Mouse (Mus musculus) liver (tissue): ENCODE measurements at regions not wholly inside any gene's neighbourhood (a gene's known extent, or its start where the extent isn't known, plus 50 kb on each side); places are given as distances from the start of the nearest gene placed in this dataset.
"Not testable (repeated sequence)": the region's sequence is repeated elsewhere in the genome, so short reads cannot be mapped to it uniquely, and the experiment has no call there.

ENCODE experiments used
- DNase-seq: peaks from one replicate; pipeline ENCODE4 v3.0.0-alpha.2; 2020; ENCODE audit warnings: mixed read lengths

DNA sequence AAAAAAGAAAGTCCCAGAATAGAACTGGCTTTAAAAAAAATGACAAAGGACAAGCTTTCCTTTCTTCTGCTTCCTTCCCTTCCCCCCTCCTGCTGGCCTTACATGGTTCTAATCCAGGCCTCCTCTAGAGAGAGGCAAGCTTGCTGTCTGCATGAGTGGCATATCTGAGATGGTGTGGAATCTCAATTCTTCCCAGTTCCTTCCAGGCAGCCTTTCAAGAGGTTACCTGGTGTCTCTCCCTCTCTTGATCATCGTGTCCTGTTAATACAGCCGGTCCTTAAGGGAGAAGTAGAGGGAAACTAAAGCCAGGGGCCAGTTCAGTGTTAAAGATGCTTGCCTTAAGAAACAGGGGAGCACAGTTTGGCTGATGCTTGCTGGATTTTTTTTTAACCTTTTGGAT lies 607.1 kb upstream of the Clint1 start:
- no peak for DNase-seq

- no peak for DNase-seq
Observed at GRCm38 (mm10) chr11:45256019-45256418, 595.8 kb upstream of the Clint1 start.

DNA sequence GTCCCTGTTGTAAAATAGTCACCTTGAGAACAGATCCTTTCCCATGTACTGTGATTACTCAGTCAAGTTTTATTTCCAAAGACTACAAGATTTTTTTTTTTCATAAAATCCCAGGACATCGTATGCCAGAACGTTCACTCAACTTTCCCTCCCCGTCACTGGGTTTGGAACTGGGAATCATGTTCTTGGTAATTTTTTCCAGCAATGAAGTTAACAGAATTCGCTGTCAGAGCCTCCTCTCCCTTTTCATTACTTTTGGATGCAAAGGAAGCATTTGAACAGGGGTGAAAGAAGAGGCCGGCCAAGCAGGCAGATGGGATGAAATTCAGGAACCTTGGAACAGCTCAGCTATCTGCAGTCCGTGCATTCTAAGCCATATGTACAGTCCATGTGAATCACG lies 589.7 kb upstream of the Clint1 start:
- no peak for DNase-seq

GRCm38 (mm10) chr11:45264001-45264400 lies 587.9 kb upstream of the Clint1 start:
- DNase-seq: no peak

DNA sequence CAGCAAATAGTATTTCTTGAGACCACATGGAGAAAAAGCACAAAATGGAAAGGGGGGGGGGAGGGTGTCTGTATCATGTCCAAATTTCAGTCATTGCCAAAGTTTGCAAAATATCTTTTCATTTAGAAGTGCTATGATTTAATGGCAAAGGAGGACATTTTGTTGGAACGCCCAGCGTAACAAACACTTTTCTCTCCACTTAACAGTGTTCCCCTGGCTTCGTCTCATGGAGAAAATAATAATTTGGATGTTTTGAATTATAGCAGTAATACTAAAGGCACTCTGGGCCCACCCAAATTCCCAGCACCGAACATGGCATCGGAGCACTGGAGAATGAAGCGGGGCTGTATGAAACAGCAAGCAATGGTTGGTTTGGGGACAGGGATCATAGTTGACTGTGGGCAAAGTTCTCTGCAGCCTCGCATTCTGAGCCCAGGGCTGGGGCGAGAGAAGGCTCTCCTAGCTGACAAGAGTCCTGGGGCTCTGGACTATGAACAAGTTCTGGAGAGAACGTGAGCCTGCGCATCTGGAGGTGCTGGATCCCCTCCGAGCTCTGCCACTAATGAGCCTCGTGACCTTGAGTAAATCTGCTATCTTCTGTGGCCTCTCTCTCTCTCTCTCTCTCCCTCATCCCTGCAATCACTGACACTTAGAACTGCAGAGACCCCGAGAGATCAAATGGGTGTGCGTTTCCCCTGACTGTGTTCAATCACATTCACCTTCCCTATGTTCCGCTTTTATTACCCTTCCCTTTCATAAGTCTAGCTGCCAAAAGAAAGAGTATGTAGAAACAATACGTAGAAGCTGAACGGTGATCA lies 586.5 kb upstream of the Clint1 start:
- DNase-seq: peak; percentile 3

GRCm38 (mm10) chr11:45265989-45266302 lies 585.9 kb upstream of the Clint1 start:
- no peak for DNase-seq

GRCm38 (mm10) chr11:45269215-45269614 lies 582.6 kb upstream of the Clint1 start:
- DNase-seq: no peak

GRCm38 (mm10) chr11:45271206-45271605 lies 580.6 kb upstream of the Clint1 start:
- DNase-seq: no peak

GRCm38 (mm10) chr11:45274446-45275119 lies 577.3 kb upstream of the Clint1 start:
- no peak for DNase-seq

GRCm38 (mm10) chr11:45275170-45275569 lies 576.7 kb upstream of the Clint1 start:
- no peak for DNase-seq

DNA sequence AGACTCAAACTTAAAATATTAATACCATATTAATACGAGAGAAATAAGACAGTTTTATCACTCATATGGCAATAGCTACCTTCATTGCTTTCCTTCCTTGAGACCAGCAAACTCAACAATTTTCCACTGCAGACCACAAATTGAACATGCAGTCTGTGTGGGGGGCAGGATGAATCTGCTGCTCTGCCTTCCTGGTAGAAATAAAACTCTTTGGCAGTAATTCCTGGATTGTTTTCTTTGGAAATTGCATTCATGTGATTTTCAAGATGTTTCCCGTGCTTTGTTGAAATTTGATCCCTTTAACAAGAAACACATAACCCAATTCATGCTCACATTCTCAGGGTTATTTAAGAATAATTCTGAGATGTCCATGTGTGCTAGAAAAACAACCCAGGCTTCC lies 555.1 kb upstream of the Clint1 start:
- no peak for DNase-seq

- no peak for DNase-seq
Observed at GRCm38 (mm10) chr11:45311934-45312333, 539.9 kb upstream of the Clint1 start.

DNA sequence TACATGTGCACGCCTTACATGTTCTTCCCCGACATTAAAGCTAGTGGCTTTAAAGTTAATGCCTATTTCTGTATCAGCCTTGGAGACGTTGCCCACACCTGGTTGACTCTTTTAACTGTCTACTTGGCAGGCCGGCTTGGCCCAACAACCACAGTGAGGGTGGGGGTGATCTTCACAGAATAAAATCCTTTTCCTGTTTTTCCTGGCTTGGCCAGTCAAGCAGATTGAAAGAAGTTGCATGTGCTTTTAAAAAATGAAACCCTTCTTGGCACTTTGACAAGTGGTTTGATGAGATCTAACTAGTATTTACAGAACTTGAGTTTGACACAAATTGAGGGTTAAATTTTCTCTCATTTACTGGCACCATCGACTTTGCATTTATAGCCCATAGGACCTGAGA lies 528.1 kb upstream of the Clint1 start:
- DNase-seq: no peak

DNA sequence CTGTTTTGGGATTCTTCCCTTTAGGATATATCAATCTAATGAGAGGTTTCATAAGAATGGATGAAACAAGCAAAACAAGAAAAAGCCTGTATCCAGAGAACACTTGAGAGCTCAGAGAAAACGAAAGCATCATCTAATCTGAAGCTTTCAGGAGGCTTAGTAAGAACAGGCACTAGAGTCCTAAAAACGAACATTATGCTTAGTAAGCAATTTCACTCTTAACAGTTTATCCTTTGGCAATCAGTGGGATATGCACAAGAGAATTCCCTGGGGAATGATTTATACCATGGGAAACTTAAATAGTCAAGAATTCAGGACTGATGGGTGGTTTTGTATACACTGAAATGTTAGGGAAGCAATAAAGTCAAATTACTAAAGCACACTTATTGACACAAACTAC lies 521.5 kb upstream of the Clint1 start:
- DNase-seq: no peak

GRCm38 (mm10) chr11:45333756-45334155 lies 518.1 kb upstream of the Clint1 start:
- DNase-seq: no peak

- DNase-seq: no peak
Observed at GRCm38 (mm10) chr11:45349331-45349730, 502.5 kb upstream of the Clint1 start.

DNA sequence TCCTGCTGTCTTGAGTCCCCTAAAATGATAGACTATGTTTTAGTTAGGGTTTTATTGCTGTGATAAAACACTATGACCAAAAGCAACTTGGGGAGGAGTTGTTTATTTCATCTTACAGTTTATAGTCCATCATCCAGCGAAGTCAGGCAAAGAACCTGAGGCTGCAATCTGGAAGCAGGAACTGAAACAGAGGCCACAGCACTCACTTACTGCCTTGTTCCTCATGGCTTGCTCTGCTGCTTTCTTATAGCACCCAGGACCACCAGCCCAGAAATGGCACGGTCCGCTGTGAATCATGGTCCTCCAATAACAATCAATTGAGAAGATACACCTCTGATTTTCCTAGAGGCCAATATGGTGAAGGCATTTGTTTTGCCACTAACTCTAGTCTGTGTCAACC lies 486.5 kb upstream of the Clint1 start:
- DNase-seq: no peak

DNA sequence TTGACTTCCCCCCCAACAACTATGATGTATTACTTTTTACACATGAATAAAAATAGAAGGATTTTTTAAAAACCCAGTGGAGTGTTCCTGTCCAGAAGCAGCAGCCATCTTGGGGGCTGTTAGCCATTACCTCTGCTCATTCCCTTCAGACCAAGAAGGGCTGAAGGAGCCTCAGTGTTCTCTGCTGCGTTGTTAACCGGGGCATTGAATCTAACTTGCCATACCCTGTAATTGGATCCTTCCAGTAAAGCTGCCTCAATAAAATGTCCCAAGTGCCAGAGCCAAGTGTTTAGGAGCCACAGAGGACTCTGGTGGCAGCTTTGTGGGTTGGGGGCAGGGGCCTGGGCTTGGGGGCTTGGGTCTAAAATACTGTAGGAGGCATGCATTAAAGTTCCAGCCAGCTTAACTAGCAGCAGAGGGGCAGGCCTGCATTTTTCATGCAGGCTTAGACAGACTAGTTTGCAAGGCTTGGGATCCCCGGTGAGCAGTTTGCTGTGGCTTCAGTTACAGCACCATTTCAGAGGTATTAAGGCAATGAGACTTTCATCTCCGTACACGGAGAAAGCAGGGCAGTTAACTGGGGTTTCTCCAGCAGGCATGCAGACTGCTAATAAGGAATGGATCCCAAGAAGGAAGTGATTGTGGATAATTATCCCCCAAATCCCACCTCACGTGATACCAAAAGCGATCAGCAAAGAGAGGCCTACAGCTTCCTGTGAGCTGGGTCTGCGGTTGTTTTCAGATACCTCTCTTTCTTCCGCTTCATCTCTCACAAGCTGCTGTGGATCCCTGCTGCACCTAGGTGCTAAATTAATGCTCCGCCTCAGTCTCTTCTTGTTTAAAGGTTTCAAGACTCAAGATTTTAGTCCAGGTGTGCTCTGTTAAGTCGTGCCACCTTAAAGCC lies 462.4 kb upstream of the Clint1 start:
- no peak for DNase-seq

DNA sequence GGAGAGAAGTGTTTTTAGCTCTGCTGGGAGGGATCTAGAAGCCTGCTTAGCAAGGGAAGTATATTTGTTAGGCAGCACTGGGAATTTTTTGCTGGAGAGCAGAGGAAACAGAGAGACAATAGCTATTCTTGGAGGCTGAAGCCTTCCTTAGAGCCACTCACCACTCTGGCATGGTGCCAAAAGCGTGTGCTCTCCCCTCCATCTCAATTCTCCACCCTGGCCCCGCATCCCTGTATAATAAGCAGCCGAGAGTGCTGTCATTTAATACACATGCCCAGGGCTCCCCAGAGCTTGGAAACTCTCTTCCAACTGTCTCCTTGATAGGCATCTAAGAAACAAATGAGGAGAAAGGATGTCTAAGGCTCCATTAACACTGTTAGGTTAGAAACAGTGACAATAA lies 455.8 kb upstream of the Clint1 start:
- DNase-seq: peak; percentile 5

DNA sequence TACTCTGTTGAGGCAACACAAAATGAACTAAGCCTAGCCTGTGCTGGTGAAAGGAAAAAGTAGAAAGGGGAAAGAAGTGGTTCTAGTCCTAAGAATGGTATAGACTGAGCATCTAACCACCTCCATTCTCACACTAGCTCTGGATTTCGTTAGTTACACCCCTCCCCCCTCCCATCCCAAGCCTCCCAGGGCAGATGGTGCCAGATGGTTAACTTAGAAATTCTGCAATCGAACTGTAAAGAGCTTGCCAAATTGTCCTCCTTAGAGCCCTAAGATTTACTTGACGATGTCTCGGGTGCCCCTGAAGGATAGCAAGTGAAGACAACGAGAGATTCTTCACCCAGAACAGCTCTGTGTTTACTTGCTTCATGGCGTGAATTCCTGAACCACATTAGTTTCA lies 453.7 kb upstream of the Clint1 start:
- no peak for DNase-seq

GRCm38 (mm10) chr11:45404377-45405029 lies 447.3 kb upstream of the Clint1 start:
- DNase-seq: no peak

GRCm38 (mm10) chr11:45424066-45424465 lies 427.8 kb upstream of the Clint1 start:
- DNase-seq: not testable (repeated sequence)
